Mouse (Mus musculus) heart, embryonic 15.5 days (tissue): ENCODE data around the gene Dscaml1. TPM values are rescaled to one million over a fixed set of nuclear protein-coding genes. Genes with fewer than 3 reads are reported as not detected.
A peak's percentile ranks its signal among the peaks of the same experiment; 100 is the strongest.

Source experiments
- ATAC-seq: fragments of 200-750 bp; cut with Nextera tagmentation; replicated peaks from 2 replicates; pipeline ENCODE4 v1.8.0; 2017; ENCODE audit warnings: low read depth, moderate TSS enrichment; ENCODE audit not compliant: insufficient number of reproducible peaks, insufficient read depth, low FRiP score
- H3K27ac ChIP-seq: fragments of 300-500 bp; sonication (generic); 2 replicates; pipeline ENCODE4 v1.5.1; 2015; ENCODE audit warnings: mild to moderate bottlenecking, inconsistent platforms
- H3K27me3 ChIP-seq: fragments of 300-500 bp; sonication (generic); 2 replicates; pipeline ENCODE4 v1.6.1; 2015; ENCODE audit warnings: inconsistent platforms
- H3K36me3 ChIP-seq: fragments of 300-500 bp; sonication (generic); 2 replicates; pipeline ENCODE4 v1.6.1; 2015; ENCODE audit warnings: mild to moderate bottlenecking, inconsistent platforms
- H3K4me1 ChIP-seq: fragments of 300-500 bp; sonication (generic); replicated peaks from 2 replicates; pipeline ENCODE4 v1.6.1; 2015; ENCODE audit warnings: inconsistent platforms
- H3K4me2 ChIP-seq: fragments of 300-500 bp; sonication (generic); 2 replicates; pipeline ENCODE4 v1.6.1; 2015; ENCODE audit warnings: inconsistent platforms, mild to moderate bottlenecking, moderate library complexity
- H3K4me3 ChIP-seq: fragments of 300-500 bp; sonication (generic); 2 replicates; pipeline ENCODE4 v1.5.1; 2015; ENCODE audit warnings: mild to moderate bottlenecking, inconsistent platforms
- H3K9ac ChIP-seq: fragments of 300-500 bp; sonication (generic); 2 replicates; pipeline ENCODE4 v1.6.1; 2015; ENCODE audit warnings: mild to moderate bottlenecking, inconsistent platforms
- H3K9me3 ChIP-seq: fragments of 300-500 bp; sonication (generic); replicated peaks from 2 replicates; pipeline ENCODE4 v1.6.1; 2016; ENCODE audit warnings: inconsistent platforms
- WGBS: fragments of 180-500 bp; shearing (Covaris S2); methylation state at CpG from one replicate; pipeline ENCODE4 v1.1.7; 2015; ENCODE audit warnings: mixed read lengths; 5-methylcytosine and 5-hydroxymethylcytosine counted together
- polyA plus RNA-seq: library from polyadenylated mRNA; unstranded; fragments of >200 nt; fragmentation: Nextera tagmentation; extraction: Ambion mirVana; gene quantifications from 2 replicates; pipeline ENCODE4 v1.2.1, GENCODE M21; 2015

The Dscaml1 gene
- polyA plus RNA-seq, 1 experiment from 2014 or later, result 0.23 TPM

DNA sequence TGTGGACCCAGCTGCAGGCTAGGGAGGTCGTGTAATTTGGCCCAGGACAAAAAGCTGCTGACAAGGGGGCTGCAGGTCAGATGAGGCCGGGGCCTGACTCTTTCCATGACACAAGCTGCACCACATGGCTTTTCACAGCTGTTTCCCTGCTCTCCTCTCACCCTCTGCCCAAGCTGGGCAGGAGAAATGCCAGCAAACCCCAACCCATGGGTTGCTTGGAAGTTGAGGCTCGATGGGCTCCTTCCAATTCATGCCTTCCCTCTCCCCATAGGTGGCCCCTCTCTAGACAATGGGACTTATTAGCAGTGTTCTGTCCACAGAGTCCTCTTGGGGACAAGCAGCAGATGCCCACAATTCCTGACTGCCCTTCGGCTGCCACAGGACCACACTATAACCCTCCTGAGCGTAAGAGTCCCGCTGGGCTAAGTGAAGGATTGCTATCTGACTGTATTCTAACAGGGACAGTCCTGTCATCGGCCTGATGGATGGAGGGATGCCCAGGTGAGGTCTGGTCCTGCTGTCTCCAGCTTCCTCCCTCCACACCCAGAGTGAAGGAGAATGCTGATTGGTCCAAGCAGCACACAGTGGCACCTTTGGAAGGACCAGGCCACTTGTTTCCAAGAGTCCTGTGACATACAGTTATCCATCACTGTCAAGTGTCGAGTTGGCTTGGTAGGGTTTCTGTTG lies 365.2 kb downstream of the Dscaml1 start:
- Histone ChIP-seq H3K27me3 (no peaks in the 10 kb centered on the region), H3K27ac (no peak overlapping the region), H3K4me2 (no peak overlapping the region), H3K4me3 (no peak overlapping the region), H3K4me1 (peaks cover 21% of the 10 kb centered on the region), H3K9ac (no peak overlapping the region), H3K36me3 (no peaks in the 10 kb centered on the region), H3K9me3 (no peaks in the 10 kb centered on the region)
- ATAC-seq, result no peak
- 70% methylated on average over 8 of the region's 8 CpGs for WGBS

DNA sequence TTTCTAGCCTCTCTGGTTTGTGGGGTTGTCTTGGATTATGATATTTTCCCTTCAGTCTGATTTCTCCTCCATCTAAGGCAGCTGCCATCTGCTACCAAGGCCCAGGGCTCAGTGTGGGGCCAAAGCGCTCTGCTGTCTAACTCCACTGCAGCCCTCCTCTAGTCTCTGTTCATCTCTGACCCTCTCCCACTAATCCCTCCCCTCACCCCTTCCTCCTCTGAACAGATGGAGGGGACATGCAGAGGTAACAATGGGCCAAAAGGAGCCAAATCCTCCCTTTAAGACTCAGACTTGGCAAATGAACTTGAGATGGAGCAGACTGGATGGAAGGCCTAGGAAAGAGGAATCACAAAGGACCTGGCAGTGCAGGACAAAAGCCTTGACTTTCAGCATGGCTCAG lies 365.8 kb downstream of the Dscaml1 start:
- H3K9ac ChIP-seq, result no peak overlapping the region
- no peak overlapping the region for H3K27ac ChIP-seq
- ATAC-seq, result no peak
- no peaks in the 10 kb centered on the region for H3K36me3 ChIP-seq
- 90% methylated on average over 1 of the region's 1 CpGs for WGBS
- H3K9me3 ChIP-seq, result no peaks in the 10 kb centered on the region
- no peak overlapping the region for H3K4me3 ChIP-seq
- no peak overlapping the region for H3K4me2 ChIP-seq
- no peaks in the 10 kb centered on the region for H3K27me3 ChIP-seq
- peaks cover 15% of the 10 kb centered on the region for H3K4me1 ChIP-seq

GRCm38 (mm10) chr9:45793697-45794096 lies 367.3 kb downstream of the Dscaml1 start:
- Histone ChIP-seq H3K9ac (no peak overlapping the region), H3K27me3 (no peaks in the 10 kb centered on the region), H3K36me3 (no peaks in the 10 kb centered on the region), H3K9me3 (no peaks in the 10 kb centered on the region), H3K4me1 (peaks cover 7% of the 10 kb centered on the region), H3K4me2 (no peak overlapping the region), H3K27ac (no peak overlapping the region), H3K4me3 (no peak overlapping the region)
- no peak for ATAC-seq
- WGBS, result 86% methylated on average over 6 of the region's 6 CpGs

DNA sequence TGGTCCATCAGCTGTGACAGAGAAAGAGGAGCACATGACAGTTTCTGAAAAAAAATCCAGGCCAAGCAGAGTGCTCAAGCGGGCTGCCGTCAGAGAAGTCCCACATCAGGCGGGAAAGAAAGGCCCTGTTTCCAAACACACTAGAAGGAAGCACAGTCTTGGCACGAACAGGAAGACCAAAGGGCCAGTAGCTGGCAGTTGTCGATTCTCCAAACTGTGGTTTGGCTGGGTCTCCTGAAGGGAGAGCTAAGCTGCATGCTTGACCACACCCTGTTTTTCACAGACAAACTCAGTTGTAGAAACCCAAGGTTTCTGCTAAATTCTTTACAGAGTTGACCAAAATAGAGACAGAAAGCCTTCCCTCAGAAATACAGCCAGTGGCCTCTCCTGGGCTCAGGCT lies 369.3 kb downstream of the Dscaml1 start:
- Histone ChIP-seq H3K36me3 (no peaks in the 10 kb centered on the region), H3K27me3 (no peaks in the 10 kb centered on the region), H3K4me2 (no peak overlapping the region), H3K27ac (no peak overlapping the region), H3K4me3 (no peak overlapping the region), H3K4me1 (peaks cover 14% of the 10 kb centered on the region), H3K9ac (no peak overlapping the region), H3K9me3 (no peaks in the 10 kb centered on the region)
- no peak for ATAC-seq
- WGBS, result 73% methylated on average over 5 of the region's 5 CpGs

- no peak for ATAC-seq
- Histone ChIP-seq H3K4me1 (peaks cover 14% of the 10 kb centered on the region), H3K36me3 (peaks cover 8% of the 10 kb centered on the region; the same call in 1 of the 2 replicates), H3K27ac (no peak overlapping the region), H3K27me3 (no peaks in the 10 kb centered on the region), H3K9me3 (no peaks in the 10 kb centered on the region), H3K4me3 (no peak overlapping the region), H3K9ac (no peak overlapping the region), H3K4me2 (no peak overlapping the region)
- WGBS, result 75% methylated on average over 3 of the region's 3 CpGs
Measured at GRCm38 (mm10) chr9:45797271-45797670, 370.8 kb downstream of the Dscaml1 start.

DNA sequence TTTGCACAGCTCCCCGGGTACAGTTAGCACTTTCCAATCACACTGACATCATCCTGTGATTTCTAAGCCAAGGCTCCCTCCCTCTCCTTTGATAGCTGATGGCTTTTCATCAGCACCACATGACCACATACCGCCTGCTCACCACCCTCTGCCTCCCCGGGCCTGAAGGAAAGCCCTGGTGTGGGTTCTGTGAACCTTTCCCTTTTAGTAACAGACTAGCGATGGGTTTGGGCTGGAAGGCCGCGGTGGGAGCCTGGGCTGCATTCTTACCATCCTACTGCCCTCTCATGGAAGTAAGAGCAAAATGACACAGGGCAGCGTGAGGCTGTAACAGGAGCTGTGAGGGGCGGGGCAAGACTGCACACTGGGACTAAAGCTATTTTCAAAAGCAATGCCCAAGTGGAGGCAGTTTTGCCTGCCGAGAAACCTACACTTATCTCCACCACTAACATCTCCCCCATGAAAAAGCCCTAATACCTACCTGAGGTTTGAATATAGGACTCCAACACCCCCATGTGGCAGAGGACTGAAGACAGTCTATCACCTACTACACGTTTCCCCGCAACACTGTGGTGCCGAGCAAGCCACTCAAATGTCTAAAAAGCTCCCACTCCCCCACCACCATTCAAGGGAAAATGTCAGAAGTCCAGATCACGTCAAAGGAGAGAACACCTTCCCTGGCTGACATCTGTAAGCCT lies 372.2 kb downstream of the Dscaml1 start:
- Histone ChIP-seq H3K27me3 (no peaks in the 10 kb centered on the region), H3K4me1 (peaks cover 14% of the 10 kb centered on the region), H3K9ac (0 out of 2 replicates have a peak overlapping the region, but pooled peaks have one; percentile 12), H3K9me3 (no peaks in the 10 kb centered on the region), H3K4me3 (0 out of 2 replicates have a peak overlapping the region, but pooled peaks have one; percentile 13), H3K27ac (peak overlapping the region; percentile 48; the same call in 1 of the 2 replicates), H3K36me3 (peaks cover 8% of the 10 kb centered on the region; the same call in 1 of the 2 replicates), H3K4me2 (peak overlapping the region; percentile 46)
- ATAC-seq, result peak; percentile 71
- WGBS, result 17% methylated on average over 13 of the region's 13 CpGs

DNA sequence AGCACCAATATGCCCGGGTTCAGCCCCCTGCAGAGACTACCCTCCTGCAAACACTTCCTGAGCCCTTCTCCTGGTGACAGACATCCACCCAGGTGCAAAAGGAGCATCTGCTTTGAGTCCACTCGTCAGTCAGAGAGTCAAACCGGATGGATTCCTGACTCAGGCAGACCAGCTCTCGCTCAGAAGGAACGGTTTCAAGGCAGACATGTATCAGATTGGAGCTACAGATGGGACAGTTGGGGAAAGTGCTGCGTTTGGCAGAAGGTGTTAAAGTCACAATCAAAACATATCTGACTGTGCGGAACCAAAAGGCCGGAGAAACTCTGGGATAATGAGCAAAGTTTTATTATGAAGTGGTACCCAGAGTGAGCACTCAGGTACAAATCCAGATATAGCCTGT lies 373.0 kb downstream of the Dscaml1 start:
- Histone ChIP-seq H3K27ac (no peak overlapping the region), H3K4me1 (peaks cover 14% of the 10 kb centered on the region), H3K4me3 (no peak overlapping the region), H3K9ac (0 out of 2 replicates have a peak overlapping the region, but pooled peaks have one; percentile 12), H3K4me2 (no peak overlapping the region), H3K27me3 (no peaks in the 10 kb centered on the region), H3K9me3 (no peaks in the 10 kb centered on the region), H3K36me3 (peaks cover 10% of the 10 kb centered on the region; the same call in 1 of the 2 replicates)
- WGBS, result 68% methylated on average over 8 of the region's 8 CpGs
- ATAC-seq, result no peak

Other genes with a start within 250 kb of the Dscaml1 start
- not detected in 2 replicates for gene BC049352, start 244.6 kb upstream of the Dscaml1 start, polyA plus RNA-seq
- 0.21 and 0.85 TPM in 2 replicates for gene Tmprss4, start 222.5 kb upstream of the Dscaml1 start, polyA plus RNA-seq
- 0.84 and 1.7 TPM in 2 replicates for gene Il10ra, start 157.5 kb upstream of the Dscaml1 start, polyA plus RNA-seq
- 0.09 and 0.30 TPM in 2 replicates for gene Tmprss13, start 107.5 kb upstream of the Dscaml1 start, polyA plus RNA-seq
- gene Fxyd6, start 56.4 kb upstream of the Dscaml1 start, polyA plus RNA-seq, result 37.6 and 47.9 TPM in 2 replicates
- gene Fxyd2, start 27.0 kb upstream of the Dscaml1 start, polyA plus RNA-seq, result 1.5 and 1.9 TPM in 2 replicates